Mouse (Mus musculus) megakaryocyte, embryonic 14.5 days (primary cell): Measurements from ENCODE around the gene Josd2.

Experiments used
- FLI1 ChIP-seq: IDR thresholded peaks from 2 replicates; pipeline ENCODE4 v1.6.1; 2012; ENCODE audit warnings: low read length, inconsistent platforms, mixed read lengths
- GATA1 ChIP-seq: IDR thresholded peaks from 3 replicates; pipeline ENCODE4 v1.6.1; 2012; ENCODE audit warnings: mixed read lengths, low read length, inconsistent platforms, borderline replicate concordance

GRCm38 (mm10) chr7:44501563-44502115 is 33.9 kb downstream of the Josd2 start:
- TF ChIP-seq GATA1 (no peak), FLI1 (no peak)
